Mouse (Mus musculus): ENCODE data around the gene Gsto2. TPM values are rescaled to one million over a fixed set of nuclear protein-coding genes. Genes with fewer than 3 reads are reported as not detected.
A peak's percentile ranks its signal among the peaks of the same experiment; 100 is the strongest.

Gsto2 gene
- polyA plus RNA-seq, 1 experiment from 2014 or later: 1.3 TPM

- 0 out of 2 replicates have a peak, but pooled peaks cover 4% of the 10 kb centered on the region for H3K36me3 ChIP-seq
- no peak overlapping the region for H3K27ac ChIP-seq (replicated peaks)
- H3K4me2 ChIP-seq (replicated peaks): no peak overlapping the region
- 87% methylated on average over 10 of the region's 10 CpGs for WGBS
- peaks cover 7% of the 10 kb centered on the region; the same call in 1 of the 2 replicates for H3K4me1 ChIP-seq
- no peak overlapping the region for H3K9ac ChIP-seq (replicated peaks)
- no peak overlapping the region for H3K4me3 ChIP-seq
- no peak for ATAC-seq (replicated peaks)
- no peaks in the 10 kb centered on the region for H3K27me3 ChIP-seq
- no peaks in the 10 kb centered on the region for H3K9me3 ChIP-seq
Measured at GRCm38 (mm10) chr19:47900558-47900957, 35.2 kb downstream of the Gsto2 start.

- Histone ChIP-seq H3K4me3 (no peak overlapping the region), H3K4me2 (replicated peaks) (no peak overlapping the region), H3K27me3 (no peaks in the 10 kb centered on the region), H3K36me3 (no peaks in the 10 kb centered on the region), H3K4me1 (peaks cover 7% of the 10 kb centered on the region; the same call in 1 of the 2 replicates), H3K9me3 (no peaks in the 10 kb centered on the region), H3K27ac (replicated peaks) (no peak overlapping the region), H3K9ac (replicated peaks) (no peak overlapping the region)
- 76% methylated on average over 13 of the region's 13 CpGs for WGBS
- ATAC-seq (replicated peaks): no peak
Measured at GRCm38 (mm10) chr19:47902316-47903201, 37.2 kb downstream of the Gsto2 start.

DNA sequence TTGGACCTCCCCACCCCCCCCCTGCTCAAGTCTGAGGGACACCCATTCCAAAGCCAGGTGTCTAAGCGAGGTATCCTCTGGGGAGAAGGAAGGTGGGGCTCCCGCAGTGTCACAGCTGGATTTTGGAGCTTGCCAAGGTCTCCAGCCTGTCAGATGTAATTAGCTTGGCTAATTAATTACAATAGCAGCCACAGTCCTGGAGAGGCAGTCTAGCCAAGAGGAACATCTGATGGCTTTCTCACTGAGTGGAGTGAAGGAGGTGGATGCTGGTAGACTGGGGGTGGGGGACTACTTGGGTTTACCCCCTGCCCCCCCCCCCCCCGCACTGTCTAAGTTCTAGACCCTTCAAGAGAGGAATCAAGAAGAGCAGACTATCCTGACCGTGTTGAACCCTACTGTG, 38.3 kb downstream of the Gsto2 start:
- no peak overlapping the region for H3K27ac ChIP-seq (replicated peaks)
- peaks cover 12% of the 10 kb centered on the region for H3K4me1 ChIP-seq
- ATAC-seq (replicated peaks): peak; percentile 45; the same call in 1 of the 2 replicates
- WGBS: 50% methylated on average over 4 of the region's 4 CpGs
- no peak overlapping the region for H3K4me2 ChIP-seq (replicated peaks)
- H3K4me3 ChIP-seq: no peak overlapping the region
- no peaks in the 10 kb centered on the region for H3K9me3 ChIP-seq
- no peaks in the 10 kb centered on the region for H3K27me3 ChIP-seq
- H3K9ac ChIP-seq (replicated peaks): no peak overlapping the region
- no peaks in the 10 kb centered on the region for H3K36me3 ChIP-seq

DNA sequence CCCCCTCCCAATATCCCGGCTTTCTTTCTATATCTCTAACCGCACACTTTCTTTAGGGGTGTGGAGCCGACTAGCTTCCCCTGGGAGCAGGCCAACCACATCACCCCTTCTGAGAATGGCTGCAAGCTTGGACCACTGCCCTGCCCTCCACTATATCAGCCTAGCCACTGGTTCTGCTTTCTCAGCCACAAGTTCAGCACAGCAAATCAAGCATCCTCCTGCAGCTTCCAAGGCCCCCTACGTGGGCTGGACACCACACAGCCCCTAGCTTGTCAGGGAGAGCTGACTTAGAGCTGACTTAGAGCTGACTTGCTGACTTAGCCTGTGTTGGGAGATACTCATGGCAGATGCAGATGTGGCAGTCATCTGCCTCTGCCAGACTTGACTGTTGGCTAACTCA, 39.7 kb downstream of the Gsto2 start:
- Histone ChIP-seq H3K4me2 (replicated peaks) (no peak overlapping the region), H3K36me3 (no peaks in the 10 kb centered on the region), H3K4me1 (peaks cover 25% of the 10 kb centered on the region), H3K27ac (replicated peaks) (no peak overlapping the region), H3K4me3 (no peak overlapping the region), H3K27me3 (no peaks in the 10 kb centered on the region), H3K9me3 (no peaks in the 10 kb centered on the region), H3K9ac (replicated peaks) (no peak overlapping the region)
- ATAC-seq (replicated peaks): no peak
- WGBS: 93% methylated on average over 4 of the region's 4 CpGs

DNA sequence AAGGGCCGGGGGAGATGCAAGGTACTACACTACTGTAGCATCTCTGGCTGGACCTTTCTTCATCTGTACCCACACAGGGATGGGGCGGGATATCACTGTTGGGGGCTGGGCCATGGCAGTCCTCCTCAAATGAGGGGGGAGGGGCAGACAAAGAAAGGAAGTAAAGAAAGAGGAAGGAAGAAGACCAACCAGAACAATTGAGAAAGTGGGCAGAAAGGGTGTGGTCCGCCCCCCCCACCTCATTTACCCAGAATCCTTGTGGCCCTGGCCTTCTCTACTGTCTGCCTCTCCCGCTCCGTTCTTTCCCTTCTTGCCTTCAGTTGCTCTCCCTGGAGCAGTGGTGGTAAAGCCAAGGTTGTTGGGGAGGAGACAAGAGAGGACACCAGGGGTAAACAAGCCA, 40.3 kb downstream of the Gsto2 start:
- peaks cover 30% of the 10 kb centered on the region for H3K4me1 ChIP-seq
- no peak for ATAC-seq (replicated peaks)
- no peak overlapping the region for H3K4me2 ChIP-seq (replicated peaks)
- no peak overlapping the region for H3K4me3 ChIP-seq
- no peaks in the 10 kb centered on the region for H3K36me3 ChIP-seq
- no peak overlapping the region for H3K9ac ChIP-seq (replicated peaks)
- no peaks in the 10 kb centered on the region for H3K27me3 ChIP-seq
- no peaks in the 10 kb centered on the region for H3K9me3 ChIP-seq
- H3K27ac ChIP-seq (replicated peaks): no peak overlapping the region
- WGBS: 83% methylated on average over 5 of the region's 5 CpGs

DNA sequence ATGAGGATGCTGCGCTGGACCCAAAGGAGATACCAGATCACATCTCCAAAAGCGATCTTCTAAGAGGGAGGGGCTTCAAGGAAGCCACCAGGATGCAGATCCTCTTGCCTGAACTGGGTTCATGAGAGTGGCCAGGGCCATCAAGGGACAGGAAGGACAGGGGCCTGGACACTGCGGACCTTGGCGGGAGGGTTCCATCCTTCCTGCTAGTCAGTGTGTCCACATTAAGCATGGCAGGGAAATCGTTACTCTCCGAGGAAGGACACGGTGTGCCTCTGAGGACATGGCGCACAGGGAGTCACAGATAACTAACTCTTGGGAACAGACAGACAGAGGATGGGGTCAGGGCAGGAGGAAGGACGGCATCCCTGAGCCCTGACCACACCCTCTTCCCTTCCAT, 42.3 kb downstream of the Gsto2 start:
- ATAC-seq (replicated peaks): no peak
- H3K4me1 ChIP-seq: peaks cover 30% of the 10 kb centered on the region

DNA sequence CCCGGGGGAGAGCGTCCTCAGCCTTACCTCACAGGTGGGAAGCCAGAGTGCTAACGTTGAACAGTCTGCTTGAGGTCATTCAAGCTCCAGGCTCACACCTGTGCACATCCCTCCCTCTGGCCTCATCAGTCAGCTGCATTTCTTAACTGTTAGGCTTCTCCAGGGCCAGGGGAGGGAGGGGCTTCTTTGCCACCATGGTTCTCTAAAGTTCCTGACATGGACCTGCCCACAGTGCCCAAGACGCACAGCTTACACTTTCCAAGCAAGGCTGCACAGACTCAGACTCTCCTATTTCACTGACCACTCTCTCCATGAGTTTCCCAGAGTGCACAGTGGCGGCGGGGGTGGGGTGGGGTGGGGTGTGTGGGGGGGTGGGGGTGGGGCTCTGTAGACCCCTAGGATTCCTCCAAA, 43.6 kb downstream of the Gsto2 start:
- 18% methylated on average over 6 of the region's 6 CpGs for WGBS

More for the DNA sequence above, 42.3 kb downstream of the Gsto2 start:
- Histone ChIP-seq H3K4me3 (no peak overlapping the region), H3K4me2 (replicated peaks) (no peak overlapping the region), H3K36me3 (no peaks in the 10 kb centered on the region), H3K27me3 (no peaks in the 10 kb centered on the region), H3K9me3 (no peaks in the 10 kb centered on the region), H3K9ac (replicated peaks) (no peak overlapping the region), H3K27ac (replicated peaks) (no peak overlapping the region)
- WGBS: 93% methylated on average over 9 of the region's 9 CpGs

DNA sequence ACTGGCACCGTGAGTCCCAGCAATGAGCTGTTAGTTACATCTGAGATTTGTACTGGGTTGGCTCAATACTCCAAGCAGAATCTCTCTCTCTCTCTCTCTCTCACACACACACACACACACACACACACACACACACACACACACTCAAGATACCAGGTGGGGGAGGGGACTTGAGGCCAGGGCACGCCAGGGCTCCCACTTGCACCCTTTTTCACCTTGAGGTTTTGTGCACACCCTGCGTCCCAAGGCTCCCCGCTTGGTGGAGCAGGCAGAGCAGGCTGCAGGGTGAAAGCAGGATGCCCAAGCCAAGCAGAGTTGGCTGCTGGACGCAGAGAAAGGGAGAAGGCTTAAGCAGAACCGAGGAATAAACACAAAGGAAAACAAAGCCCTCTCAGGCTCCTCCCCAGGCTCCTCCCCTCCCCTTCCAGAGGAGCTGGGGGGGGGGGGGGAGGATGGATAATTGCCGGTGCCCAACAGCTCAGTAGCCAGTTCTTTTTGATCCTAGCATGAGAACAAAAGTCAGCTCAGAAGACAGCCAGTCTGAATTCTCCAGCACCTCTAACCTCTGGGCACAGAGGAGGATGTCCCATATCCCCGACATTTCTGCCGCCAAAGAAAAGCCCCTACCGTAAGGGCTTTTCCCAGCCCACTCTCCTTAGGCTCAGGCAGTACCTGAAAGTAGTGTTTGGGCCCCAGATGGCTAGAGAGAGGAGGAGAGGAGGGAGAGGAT, 44.2 kb downstream of the Gsto2 start:
- Histone ChIP-seq H3K9ac (replicated peaks) (peak overlapping the region; percentile 69), H3K4me2 (replicated peaks) (peak overlapping the region; percentile 67), H3K27me3 (no peaks in the 10 kb centered on the region), H3K36me3 (no peaks in the 10 kb centered on the region), H3K27ac (replicated peaks) (peak overlapping the region; percentile 95), H3K9me3 (no peaks in the 10 kb centered on the region), H3K4me3 (peak overlapping the region; percentile 40), H3K4me1 (peaks cover 22% of the 10 kb centered on the region)
- WGBS: under 1% methylated on average over 10 of the region's 10 CpGs
- peak; percentile 87 for ATAC-seq (replicated peaks)

More for the DNA sequence above, 43.6 kb downstream of the Gsto2 start:
- peak; percentile 46 for ATAC-seq (replicated peaks)
- H3K36me3 ChIP-seq: no peaks in the 10 kb centered on the region
- H3K4me3 ChIP-seq: no peak overlapping the region
- no peaks in the 10 kb centered on the region for H3K27me3 ChIP-seq
- H3K9ac ChIP-seq (replicated peaks): peak overlapping the region; percentile 69
- peak overlapping the region; percentile 95 for H3K27ac ChIP-seq (replicated peaks)
- peak overlapping the region; percentile 67 for H3K4me2 ChIP-seq (replicated peaks)
- no peaks in the 10 kb centered on the region for H3K9me3 ChIP-seq
- peaks cover 22% of the 10 kb centered on the region for H3K4me1 ChIP-seq

DNA sequence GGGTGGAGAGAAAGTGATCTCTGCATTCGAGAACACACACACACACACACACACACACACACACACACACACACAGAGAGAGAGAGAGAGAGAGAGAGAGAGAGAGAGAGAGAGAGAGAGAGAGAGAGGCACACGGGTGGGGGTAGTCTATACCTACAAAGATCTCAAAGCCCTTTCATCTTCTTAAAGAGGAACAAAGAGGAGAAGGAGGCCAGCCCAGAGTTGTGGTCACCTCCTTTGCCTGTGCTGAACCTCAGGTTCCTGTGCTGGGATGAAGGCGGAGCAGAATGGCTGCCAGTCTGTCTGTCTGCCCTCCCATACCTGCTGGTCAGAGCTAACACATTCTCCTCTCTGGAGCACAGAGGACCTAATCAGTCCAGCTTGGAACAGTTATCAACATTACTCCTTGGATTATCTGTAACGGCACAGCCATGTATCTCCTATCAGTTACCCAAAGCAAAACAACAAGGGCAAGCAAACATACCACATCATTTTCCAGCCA, 44.8 kb downstream of the Gsto2 start:
- Histone ChIP-seq H3K9ac (replicated peaks) (no peak overlapping the region), H3K27me3 (no peaks in the 10 kb centered on the region), H3K36me3 (no peaks in the 10 kb centered on the region), H3K4me3 (no peak overlapping the region; the same call in 1 of the 2 replicates), H3K4me1 (peaks cover 22% of the 10 kb centered on the region), H3K27ac (replicated peaks) (peak overlapping the region; percentile 95), H3K4me2 (replicated peaks) (peak overlapping the region; percentile 67), H3K9me3 (no peaks in the 10 kb centered on the region)
- ATAC-seq (replicated peaks): peak; percentile 17; the same call in 1 of the 2 replicates
- WGBS: 28% methylated on average over 4 of the region's 4 CpGs

DNA sequence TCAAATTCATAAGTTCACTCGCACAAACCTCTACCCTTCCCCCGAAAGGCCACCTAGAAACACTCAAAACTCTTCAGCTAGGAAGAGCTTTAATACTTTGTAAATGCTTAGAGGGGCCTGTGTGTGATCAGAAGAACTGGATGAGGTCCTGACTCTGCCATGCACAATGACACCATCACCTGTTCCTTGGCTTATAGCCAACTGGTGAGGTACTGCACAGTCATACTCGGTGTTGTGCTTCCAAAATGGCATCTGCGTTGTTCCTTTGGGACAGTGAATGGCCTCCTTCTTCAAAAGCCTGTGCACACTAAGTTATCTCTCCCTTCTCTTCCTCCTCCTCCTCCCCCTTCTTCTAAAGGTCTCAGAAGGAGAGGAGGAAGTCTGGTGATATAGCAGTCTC, 45.4 kb downstream of the Gsto2 start:
- H3K9me3 ChIP-seq: no peaks in the 10 kb centered on the region
- peaks cover 22% of the 10 kb centered on the region for H3K4me1 ChIP-seq
- no peak overlapping the region for H3K4me2 ChIP-seq (replicated peaks)
- H3K27ac ChIP-seq (replicated peaks): peak overlapping the region; percentile 95; the same call in 1 of the 2 replicates
- no peak overlapping the region for H3K4me3 ChIP-seq
- 89% methylated on average over 4 of the region's 4 CpGs for WGBS
- no peak overlapping the region for H3K9ac ChIP-seq (replicated peaks)
- no peak for ATAC-seq (replicated peaks)
- H3K36me3 ChIP-seq: no peaks in the 10 kb centered on the region
- H3K27me3 ChIP-seq: no peaks in the 10 kb centered on the region

DNA sequence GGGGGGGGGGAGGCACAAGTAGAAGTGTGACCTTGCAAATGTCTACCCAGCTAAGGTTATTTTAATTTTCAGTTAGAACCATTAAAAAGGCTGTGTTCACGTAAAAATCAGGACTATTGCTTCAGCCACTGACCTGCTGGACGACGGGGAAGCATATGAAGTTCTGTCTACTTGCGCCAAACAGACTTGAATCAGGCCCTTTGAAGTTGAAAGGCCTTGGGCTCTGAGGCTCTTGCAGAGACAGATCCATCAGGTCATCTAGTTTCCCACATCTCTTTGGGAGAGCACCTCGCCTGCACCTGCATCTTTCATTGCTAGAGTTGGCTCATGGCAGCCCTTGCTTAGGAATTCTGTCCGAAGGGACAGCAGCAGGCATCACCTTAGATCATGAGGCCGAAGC, 48.0 kb downstream of the Gsto2 start:
- Histone ChIP-seq H3K9me3 (no peaks in the 10 kb centered on the region), H3K27me3 (no peaks in the 10 kb centered on the region), H3K4me1 (peaks cover 42% of the 10 kb centered on the region), H3K4me2 (replicated peaks) (no peak overlapping the region), H3K4me3 (no peak overlapping the region), H3K27ac (replicated peaks) (no peak overlapping the region), H3K36me3 (no peaks in the 10 kb centered on the region), H3K9ac (replicated peaks) (no peak overlapping the region)
- ATAC-seq (replicated peaks): no peak
- 90% methylated on average over 7 of the region's 7 CpGs for WGBS

DNA sequence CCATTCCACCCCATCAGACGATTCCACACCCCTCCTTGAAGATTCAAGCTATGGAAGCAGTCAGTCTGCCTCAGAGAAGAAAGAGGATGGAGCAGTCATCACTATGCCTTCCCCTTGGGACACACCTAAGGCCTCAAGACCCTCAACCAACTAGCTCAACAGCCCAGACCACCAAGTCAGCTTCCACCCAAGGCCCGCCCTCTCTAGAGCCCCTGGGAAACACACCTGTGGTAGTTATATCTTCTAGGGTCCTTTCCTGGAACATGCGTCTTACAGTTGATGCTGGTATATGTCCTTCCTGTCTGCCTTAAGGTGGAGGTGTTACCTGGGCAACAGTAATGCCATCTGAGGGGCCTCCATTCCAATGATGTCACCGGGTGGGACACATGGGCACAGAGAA, 48.9 kb downstream of the Gsto2 start:
- no peak overlapping the region for H3K27ac ChIP-seq (replicated peaks)
- no peaks in the 10 kb centered on the region for H3K9me3 ChIP-seq
- H3K36me3 ChIP-seq: no peaks in the 10 kb centered on the region
- WGBS: 91% methylated on average over 4 of the region's 4 CpGs
- no peak overlapping the region for H3K9ac ChIP-seq (replicated peaks)
- H3K4me3 ChIP-seq: no peak overlapping the region
- H3K27me3 ChIP-seq: no peaks in the 10 kb centered on the region
- no peak for ATAC-seq (replicated peaks)
- H3K4me2 ChIP-seq (replicated peaks): no peak overlapping the region
- H3K4me1 ChIP-seq: peaks cover 37% of the 10 kb centered on the region
